Mouse (Mus musculus): ENCODE data around the gene Nfs1.
A peak's percentile ranks its signal among the peaks of the same experiment; 100 is the strongest.
"Not testable (repeated sequence)": the region's sequence is repeated elsewhere in the genome, so short reads cannot be mapped to it uniquely, and the experiment has no call there.

Nfs1 gene

GRCm38 (mm10) chr2:156143953-156144724, at the start of gene Nfs1, which contains the start of gene Romo1:
Gene Nfs1 (minus strand): TSS chr2:156144186.
Gene Romo1 (plus strand): TSS chr2:156144039.
- ATAC-seq (ENCODE audit: low TSS enrichment), result peak; percentile 99

GRCm38 (mm10) chr2:156193066-156193862, 49.3 kb upstream of the Nfs1 start:
- ATAC-seq (ENCODE audit: low TSS enrichment), result no peak

GRCm38 (mm10) chr2:156192068-156192467, 48.1 kb upstream of the Nfs1 start:
- no peak for ATAC-seq (ENCODE audit: low TSS enrichment)

- no peak for ATAC-seq (ENCODE audit: low TSS enrichment)
Measured at GRCm38 (mm10) chr2:156191540-156191939, 47.6 kb upstream of the Nfs1 start.

GRCm38 (mm10) chr2:156190004-156190896, 46.3 kb upstream of the Nfs1 start:
- ATAC-seq (ENCODE audit: low TSS enrichment), result no peak

GRCm38 (mm10) chr2:156189241-156189640, 45.3 kb upstream of the Nfs1 start:
- ATAC-seq (ENCODE audit: low TSS enrichment), result not testable (repeated sequence)

GRCm38 (mm10) chr2:156181592-156181991, 37.6 kb upstream of the Nfs1 start:
- no peak for ATAC-seq (ENCODE audit: low TSS enrichment)

- ATAC-seq (ENCODE audit: low TSS enrichment), result no peak
Measured at GRCm38 (mm10) chr2:156180824-156181590, 37.0 kb upstream of the Nfs1 start.

GRCm38 (mm10) chr2:156180094-156180821, 36.3 kb upstream of the Nfs1 start, which contains the start of gene Rbm39:
Gene Rbm39 (minus strand): TSS chr2:156180238.
- peak; percentile 95 for ATAC-seq (ENCODE audit: low TSS enrichment)

GRCm38 (mm10) chr2:156179796-156180093, 35.8 kb upstream of the Nfs1 start:
- ATAC-seq (ENCODE audit: low TSS enrichment), result peak; percentile 7; the same call in 1 of the 2 replicates

GRCm38 (mm10) chr2:156179046-156179795, 35.2 kb upstream of the Nfs1 start:
- peak; percentile 33; the same call in 1 of the 2 replicates for ATAC-seq (ENCODE audit: low TSS enrichment)

- no peak for ATAC-seq (ENCODE audit: low TSS enrichment)
Measured at GRCm38 (mm10) chr2:156177651-156178050, 33.7 kb upstream of the Nfs1 start.

- no peak for ATAC-seq (ENCODE audit: low TSS enrichment)
Measured at GRCm38 (mm10) chr2:156177079-156177478, 33.1 kb upstream of the Nfs1 start.

- ATAC-seq (ENCODE audit: low TSS enrichment), result no peak
Measured at GRCm38 (mm10) chr2:156166557-156166956, 22.6 kb upstream of the Nfs1 start.

GRCm38 (mm10) chr2:156165478-156165877, 21.5 kb upstream of the Nfs1 start:
- no peak for ATAC-seq (ENCODE audit: low TSS enrichment)

GRCm38 (mm10) chr2:156151538-156151937, 7.6 kb upstream of the Nfs1 start:
- ATAC-seq (ENCODE audit: low TSS enrichment), result no peak

GRCm38 (mm10) chr2:156147316-156147915, 3.4 kb upstream of the Nfs1 start:
- no peak for ATAC-seq (ENCODE audit: low TSS enrichment)

- ATAC-seq (ENCODE audit: low TSS enrichment), result no peak
Measured at GRCm38 (mm10) chr2:156146272-156146989, 2.4 kb upstream of the Nfs1 start.
